Comparison of ENCODE assay signal across 8 mouse cellular contexts in the genomic region with DNA sequence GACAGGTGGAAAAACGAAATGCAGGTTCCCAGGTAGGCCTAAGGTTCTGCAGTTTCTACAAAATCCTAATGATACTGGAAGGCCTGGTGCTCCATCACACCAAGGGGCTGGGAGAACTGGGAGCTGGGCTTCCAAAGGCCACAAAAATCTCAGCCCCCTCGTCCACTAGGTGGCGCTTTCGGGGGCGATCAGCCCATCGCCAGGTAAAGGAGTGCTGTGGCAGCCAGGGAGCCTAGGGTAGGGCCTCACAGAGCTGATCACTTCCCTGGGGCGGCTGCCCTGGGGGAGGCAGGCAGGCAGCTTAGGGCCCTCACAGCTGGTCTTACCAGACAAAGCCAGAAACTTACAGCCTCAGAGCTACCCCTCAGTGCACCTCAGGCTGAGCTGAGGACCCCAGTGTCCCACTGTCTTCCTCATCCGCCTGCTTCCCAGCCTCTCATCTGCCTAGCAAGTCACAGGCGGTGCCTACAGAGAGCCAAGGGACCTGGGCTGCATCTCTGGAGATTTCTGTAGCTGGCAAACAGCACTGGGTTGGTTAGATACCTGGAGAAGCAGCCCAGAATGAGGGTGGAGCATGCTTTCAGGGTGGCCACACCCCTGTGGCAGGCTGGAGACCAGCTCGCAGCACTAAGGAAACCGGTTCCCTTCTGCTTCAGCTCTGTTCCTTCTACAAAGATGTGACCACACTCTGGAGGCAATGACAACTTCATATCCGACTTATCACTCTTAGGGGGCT. TPM values are rescaled to one million over a fixed set of nuclear protein-coding genes. Genes with fewer than 3 reads are reported as not detected.
DNase-seq lines count a peak whose midpoint lies in the region; ATAC-seq lines count a peak whose summit lies in the region.

No protein-coding gene starts in this region.

- no peak overlapping the region for H3K9ac ChIP-seq in neural tube, embryonic 15.5 days (replicated peaks)
- no peak overlapping the region for H3K9ac ChIP-seq in intestine, embryonic 14.5 days (ENCODE audit: low read length)

- H3K27me3 ChIP-seq in neural tube, embryonic 15.5 days (replicated peaks): peaks cover 15% of the 10 kb centered on the region
- H3K27me3 ChIP-seq in intestine, embryonic 14.5 days (replicated peaks; ENCODE audit: control insufficient read depth, insufficient read depth, low read length): no peaks in the 10 kb centered on the region

- no peak overlapping the region for H3K27ac ChIP-seq in neural tube, embryonic 15.5 days (replicated peaks)
- no peak overlapping the region for H3K27ac ChIP-seq in intestine, embryonic 14.5 days (ENCODE audit: low read depth)

- H3K4me3 ChIP-seq in neural tube, embryonic 15.5 days (replicated peaks): no peak overlapping the region
- H3K4me3 ChIP-seq in intestine, embryonic 14.5 days (ENCODE audit: low read depth, low read length): no peak overlapping the region

- ATAC-seq in frontal cortex, adult (ENCODE audit: low TSS enrichment): peak; percentile 21; the same call in 1 of the 2 replicates
- no peak for ATAC-seq in neural tube, embryonic 15.5 days (ENCODE audit: low FRiP score)
- ATAC-seq in intestine, embryonic 14.5 days (replicated peaks; ENCODE audit: low FRiP score, low TSS enrichment, low read depth): no peak
- peak; percentile 42 for ATAC-seq in megakaryocyte progenitor cell, adult 5-6 weeks (replicated peaks; ENCODE audit: poor library complexity)

- H3K36me3 ChIP-seq in neural tube, embryonic 15.5 days: no peaks in the 10 kb centered on the region
- no peaks in the 10 kb centered on the region for H3K36me3 ChIP-seq in intestine, embryonic 14.5 days (ENCODE audit: control insufficient read depth, insufficient read depth, low read length)

- no peak overlapping the region for H3K4me2 ChIP-seq in neural tube, embryonic 15.5 days
- no peak overlapping the region for H3K4me2 ChIP-seq in intestine, embryonic 14.5 days (ENCODE audit: low read length)

- no peaks in the 10 kb centered on the region for H3K9me3 ChIP-seq in neural tube, embryonic 15.5 days (replicated peaks)
- no peaks in the 10 kb centered on the region for H3K9me3 ChIP-seq in intestine, embryonic 14.5 days (ENCODE audit: control insufficient read depth, low read length)

- WGBS in neural tube, embryonic 15.5 days: 26% methylated on average over 12 of the region's 12 CpGs
- WGBS in intestine, embryonic 14.5 days: 28% methylated on average over 12 of the region's 12 CpGs

- peaks cover 14% of the 10 kb centered on the region for H3K4me1 ChIP-seq in neural tube, embryonic 15.5 days
- H3K4me1 ChIP-seq in intestine, embryonic 14.5 days (replicated peaks; ENCODE audit: control insufficient read depth, insufficient read depth, low read length): no peaks in the 10 kb centered on the region; the same call in 1 of the 2 replicates

- DNase-seq in frontal cortex, postnatal 14 days (ENCODE audit: low spot score in 2 of 2): no peak
- DNase-seq in neural tube, embryonic 10.5 days (ENCODE audit: extremely low spot score, low spot score): peak; percentile 57
- peak; percentile 6 for DNase-seq in c-Kit-negative CD71-positive TER-119-positive erythroid progenitor cells, embryonic 14.5 days (ENCODE audit: low read depth, low spot score)
- peak; percentile 79 for DNase-seq in intestine, embryonic 14.5 days (ENCODE audit: low spot score)
- DNase-seq in urinary bladder, postnatal 36 days (ENCODE audit: low spot score in 2 of 2): peak; percentile 30 to 37

RNA-seq across cellular contexts. Expression of a gene that starts 20.5 kb away (rescaled TPM):
- polyA plus RNA-seq in neural tube, embryonic 15.5 days (2015; fragmentation: Nextera tagmentation; extraction: Ambion mirVana): 0.31 and 0.46 TPM in 2 replicates
- 0.55 and 0.69 TPM in 2 replicates for polyA plus RNA-seq in intestine, embryonic 14.5 days (2014; fragmentation: Nextera tagmentation; extraction: Ambion mirVana)
- total RNA-seq in megakaryocyte progenitor cell, adult 5-6 weeks (2015): not detected in 2 replicates
- total RNA-seq in megakaryocyte progenitor cell, adult 5-6 weeks (2017): not detected in 2 replicates

Comparison
In these comparisons a context has a peak if more than half of its experiments do, and no peak if none do; other contexts are left out.
1. ATAC-seq: peak in frontal cortex, adult (single experiment) and megakaryocyte progenitor cell, adult 5-6 weeks (single experiment); none in neural tube, embryonic 15.5 days (single experiment) and intestine, embryonic 14.5 days (single experiment).
2. DNase-seq: peak in neural tube, embryonic 10.5 days (single experiment), c-Kit-negative CD71-positive TER-119-positive erythroid progenitor cells, embryonic 14.5 days (single experiment), intestine, embryonic 14.5 days (single experiment) and urinary bladder, postnatal 36 days (2 of 2); none in frontal cortex, postnatal 14 days (0 of 2).